Mouse (Mus musculus) ES-E14 (cell line): ENCODE measurements around the gene Srp14. TPM values are rescaled to one million over a fixed set of nuclear protein-coding genes. Genes with fewer than 3 reads are reported as not detected.

Experiments
- DNase-seq: peaks from one replicate; pipeline ENCODE4 v3.0.0-alpha.2; 2013; ENCODE audit warnings: low read depth, low spot score
- H3K27ac ChIP-seq: 2 replicates; pipeline ENCODE4 v1.5.1; 2012; ENCODE audit warnings: low read depth, mild to moderate bottlenecking, low read length, moderate library complexity, mixed read lengths; ENCODE audit not compliant: poor library complexity, insufficient read depth, severe bottlenecking
- H3K36me3 ChIP-seq: 2 replicates; pipeline ENCODE4 v1.6.1; 2012; ENCODE audit warnings: mild to moderate bottlenecking, low read length, moderate library complexity, mixed read lengths; ENCODE audit not compliant: control insufficient read depth, poor library complexity, insufficient read depth, severe bottlenecking
- H3K4me1 ChIP-seq, 2 experiments: fragments of 150-350 bp in 1 of 2; sonication (generic) in 1 of 2; 2 replicates each; pipeline ENCODE4 v1.6.1; 2012; ENCODE audit warnings: low read length in 2 of 2, mild to moderate bottlenecking in 1 of 2, mixed read lengths in 1 of 2; ENCODE audit not compliant: control insufficient read depth in 2 of 2, insufficient read depth in 2 of 2, poor library complexity in 1 of 2
- H3K4me3 ChIP-seq, 2 experiments: fragments of 150-350 bp in 1 of 2; sonication (generic) in 1 of 2; 2 replicates each; pipeline ENCODE4 v1.5.1; 2012; ENCODE audit warnings: low read length in 2 of 2, low read depth in 1 of 2, mild to moderate bottlenecking in 1 of 2, mixed read lengths in 1 of 2; ENCODE audit not compliant: insufficient read depth in 1 of 2, poor library complexity in 1 of 2, severe bottlenecking in 1 of 2
- H3K9ac ChIP-seq: 2 replicates; pipeline ENCODE4 v1.6.1; 2012; ENCODE audit warnings: low read depth, mild to moderate bottlenecking, low read length, mixed read lengths; ENCODE audit not compliant: poor library complexity, insufficient read depth, severe bottlenecking
- H3K9me3 ChIP-seq: fragments of 150-350 bp; sonication (generic); 2 replicates; pipeline ENCODE4 v1.6.1; 2012; ENCODE audit warnings: low read depth, mild to moderate bottlenecking, low read length; ENCODE audit not compliant: control insufficient read depth, insufficient read depth
- CHD2 ChIP-seq: IDR thresholded peaks from 2 replicates; pipeline ENCODE4 v1.6.1; 2014; ENCODE audit warnings: mild to moderate bottlenecking, low read depth, low read length, inconsistent platforms
- HCFC1 ChIP-seq: IDR thresholded peaks from 2 replicates; pipeline ENCODE4 v1.6.1; 2012; ENCODE audit warnings: low read length, inconsistent platforms, borderline replicate concordance; ENCODE audit not compliant: insufficient read depth
- MAFK ChIP-seq: IDR thresholded peaks from 2 replicates; pipeline ENCODE4 v1.6.1; 2014; ENCODE audit warnings: mild to moderate bottlenecking, low read depth, low read length, inconsistent platforms; ENCODE audit not compliant: insufficient read depth
- ZC3H11A ChIP-seq: IDR thresholded peaks from 2 replicates; pipeline ENCODE4 v1.6.1; 2012; ENCODE audit warnings: low read depth, mild to moderate bottlenecking, inconsistent platforms, low read length, borderline replicate concordance
- ZNF384 ChIP-seq: IDR thresholded peaks from 2 replicates; pipeline ENCODE4 v1.6.1; 2012; ENCODE audit warnings: low read depth, low read length, inconsistent platforms
- in situ Hi-C, 2 experiments: fragments of 600-800 bp; cut with MboI; formaldehyde crosslinking; loops; one replicate each; pipeline ENCODE4 v1.15.1; 2025; ENCODE audit warnings: low sequenced_read_pairs in 2 of 2, inconsistent platforms in 1 of 2; ENCODE audit not compliant: unreplicated experiment in 2 of 2
- total RNA-seq: library from RNA; depleted of rRNA; stranded (reverse); fragments of 300-350 nt; gene quantifications from 2 replicates; pipeline ENCODE4 v1.2.3, GENCODE M21; 2012

Srp14 gene
- total RNA-seq, 1 experiment, result 191 TPM

DNA sequence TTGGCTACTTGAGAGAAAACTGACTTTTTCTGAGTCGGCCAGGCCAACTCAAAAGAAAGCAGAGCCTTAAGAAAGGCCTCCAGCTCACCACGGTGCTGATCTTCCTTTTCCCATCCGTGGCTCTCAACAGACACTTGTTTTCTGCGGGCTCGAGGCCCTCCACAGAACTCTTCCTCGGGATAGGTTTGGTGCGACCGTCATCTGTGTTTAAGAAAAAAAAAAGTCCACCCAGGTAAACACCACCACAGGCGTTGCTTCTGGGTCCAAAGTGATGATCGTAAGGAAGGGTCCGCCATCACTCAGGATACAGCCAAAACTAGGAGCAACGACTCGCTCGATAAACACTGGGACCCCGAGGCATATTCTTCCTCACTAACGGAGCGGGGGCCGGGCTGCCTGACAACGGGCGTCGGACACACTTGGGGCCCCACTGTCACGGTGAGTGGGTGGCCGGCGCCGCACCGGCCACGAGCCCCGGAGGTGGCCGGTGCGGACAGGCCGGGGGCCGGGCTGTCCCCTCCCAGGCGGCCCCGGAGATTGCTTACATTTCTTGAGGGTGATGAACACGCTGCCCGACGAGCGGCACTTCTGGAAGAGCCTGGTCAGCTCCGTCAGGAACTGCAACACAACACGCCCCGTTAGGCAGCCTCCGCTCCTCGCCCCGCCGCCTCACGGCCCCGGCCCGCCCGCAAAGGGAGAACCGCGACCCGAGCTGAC is 520 bp downstream of the Srp14 start:
- peak overlapping the region; percentile 95 to 97 for H3K4me3 ChIP-seq
- no peak for TF ChIP-seq CHD2
- TF ChIP-seq ZNF384, result no peak
- TF ChIP-seq HCFC1, result no peak
- no peak for TF ChIP-seq MAFK
- TF ChIP-seq ZC3H11A, result no peak
- H3K27ac ChIP-seq, result no peak overlapping the region

GRCm38 (mm10) chr2:118468354-118468753 is 11.2 kb downstream of the Srp14 start:
- H3K9me3 ChIP-seq, result no peaks in the 10 kb centered on the region
- no peak for TF ChIP-seq CHD2
- TF ChIP-seq ZC3H11A, result no peak
- TF ChIP-seq MAFK, result no peak
- no peak for TF ChIP-seq HCFC1
- TF ChIP-seq ZNF384, result no peak
- in situ Hi-C loops, result no loop called here
- no peak overlapping the region for H3K9ac ChIP-seq
- peaks cover 2% of the 10 kb centered on the region for H3K36me3 ChIP-seq
- 0 out of 4 replicates have a peak, but pooled peaks cover 0 to 2% of the 10 kb centered on the region in 2 experiments for H3K4me1 ChIP-seq
- DNase-seq, result no peak
- no peak overlapping the region for H3K4me3 ChIP-seq
- no peak overlapping the region for H3K27ac ChIP-seq

More for the DNA sequence above, 520 bp downstream of the Srp14 start:
- peak overlapping the region; percentile 91 for H3K9ac ChIP-seq
- no peaks in the 10 kb centered on the region for H3K9me3 ChIP-seq
- in situ Hi-C loops, result loop anchor here in 1 of 2 experiments (25.0 kb wide), 1 partner anchor 408 kb away; no protein-coding TSS in a partner anchor
- no peak for DNase-seq
- H3K4me1 ChIP-seq, result peaks cover 5% of the 10 kb centered on the region in 2 experiments; a peak in 3 of 4 replicates
- H3K36me3 ChIP-seq, result peaks cover 15% of the 10 kb centered on the region

GRCm38 (mm10) chr2:118466601-118467000 is 12.9 kb downstream of the Srp14 start:
- Histone ChIP-seq H3K4me3 (no peak overlapping the region), H3K4me1 (0 out of 4 replicates have a peak, but pooled peaks cover 0 to 2% of the 10 kb centered on the region in 2 experiments), H3K27ac (no peak overlapping the region), H3K36me3 (no peaks in the 10 kb centered on the region; the same call in none of the 2 replicates), H3K9ac (no peak overlapping the region), H3K9me3 (no peaks in the 10 kb centered on the region)
- DNase-seq, result no peak
- TF ChIP-seq MAFK, result no peak
- TF ChIP-seq CHD2, result no peak
- no peak for TF ChIP-seq ZNF384
- TF ChIP-seq HCFC1, result no peak
- TF ChIP-seq ZC3H11A, result no peak
- in situ Hi-C loops, result no loop called here

DNA sequence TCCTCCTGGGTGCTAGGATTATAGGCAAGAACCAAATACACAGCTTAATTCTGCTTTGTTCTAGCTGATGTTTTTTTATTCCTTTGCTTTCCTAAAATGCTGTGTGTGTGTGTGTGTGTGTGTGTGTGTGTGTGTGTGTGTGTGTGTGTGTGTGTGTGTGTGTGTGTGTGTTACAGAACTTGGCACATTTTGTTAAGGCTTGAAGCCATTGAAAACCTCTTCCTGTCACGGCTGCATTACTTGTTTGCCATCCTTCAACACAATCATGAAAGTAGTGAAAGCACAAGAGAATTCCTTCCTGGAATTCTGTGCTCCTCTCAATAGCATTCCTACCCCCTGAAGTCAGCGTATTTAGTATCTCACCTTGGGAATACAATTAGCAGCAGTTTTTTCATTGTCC is 13.6 kb downstream of the Srp14 start:
- no peak for DNase-seq
- TF ChIP-seq ZNF384, result no peak
- no peak for TF ChIP-seq MAFK
- no peak for TF ChIP-seq CHD2
- no peak for TF ChIP-seq ZC3H11A
- no peak for TF ChIP-seq HCFC1
- Histone ChIP-seq H3K36me3 (no peaks in the 10 kb centered on the region; the same call in none of the 2 replicates), H3K9ac (no peak overlapping the region), H3K4me1 (0 out of 4 replicates have a peak, but pooled peaks cover 0 to 2% of the 10 kb centered on the region in 2 experiments), H3K4me3 (no peak overlapping the region), H3K9me3 (no peaks in the 10 kb centered on the region), H3K27ac (no peak overlapping the region)
- in situ Hi-C loops, result no loop called here
